Mouse (Mus musculus) ES-Bruce4 (cell line): Measurements from ENCODE around the gene Map3k11.

ENCODE experiments used
- CTCF ChIP-seq: IDR thresholded peaks from one replicate; pipeline ENCODE4 v1.8.1; 2011; ENCODE audit warnings: low read depth, low read length
- EP300 ChIP-seq: IDR thresholded peaks from 2 replicates; pipeline ENCODE4 v1.6.1; 2011; ENCODE audit warnings: low read depth, low read length; ENCODE audit not compliant: insufficient read depth
- POLR2A ChIP-seq: IDR thresholded peaks from one replicate; pipeline ENCODE4 v1.8.1; 2011; ENCODE audit warnings: low read length; ENCODE audit not compliant: insufficient read depth

DNA sequence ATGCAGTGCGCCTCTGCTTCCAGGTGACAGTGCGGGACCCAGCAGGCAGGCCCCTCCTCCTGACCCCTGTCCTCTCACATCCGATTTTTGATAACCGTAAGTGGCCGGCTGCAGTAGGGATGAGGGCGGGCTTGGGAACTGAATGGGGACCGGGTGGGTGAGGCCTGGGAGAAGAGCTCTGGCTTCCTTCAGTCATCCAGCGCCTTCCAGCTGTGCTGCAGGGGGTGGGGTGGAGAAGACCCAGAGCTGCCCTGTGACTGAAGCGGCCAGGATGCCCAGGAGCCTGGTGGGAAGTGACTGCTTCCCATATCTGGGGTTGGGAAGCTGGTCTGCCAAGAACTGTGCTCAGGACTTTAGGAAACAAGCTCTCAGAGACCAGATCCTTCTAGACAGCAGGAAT lies 48.2 kb upstream of the Map3k11 start:
- TF ChIP-seq CTCF (no peak), POLR2A (no peak), EP300 (no peak)
